Mouse (Mus musculus): ENCODE data around the gene Cacng5. TPM values are rescaled to one million over a fixed set of nuclear protein-coding genes. Genes with fewer than 3 reads are reported as not detected.

The Cacng5 gene
- polyA plus RNA-seq, 1 experiment from 2014 or later, result 8.0 TPM

Other genes starting within 250 kb of the Cacng5 start
- 0.26 and 0.39 TPM in 2 replicates for gene Cacng1, start 198.5 kb downstream of the Cacng5 start, polyA plus RNA-seq (2015; fragmentation: Nextera tagmentation; extraction: Ambion mirVana)
- gene Cacng4, start 120.5 kb downstream of the Cacng5 start, polyA plus RNA-seq (2015; fragmentation: Nextera tagmentation; extraction: Ambion mirVana), result 33.8 and 39.6 TPM in 2 replicates